Mouse (Mus musculus): ENCODE results near the gene Axdnd1.
"Not testable (repeated sequence)": the region's sequence is repeated elsewhere in the genome, so short reads cannot be mapped to it uniquely, and the experiment has no call there.

Axdnd1 gene

GRCm38 (mm10) chr1:156308595-156308994, 112.4 kb downstream of the Axdnd1 start:
- DNase-seq: no peak

- DNase-seq: peak; percentile 14 to 30
Observed at GRCm38 (mm10) chr1:156302911-156303749, 117.8 kb downstream of the Axdnd1 start, which contains the start of gene Tdrd5. Gene Tdrd5 (minus strand): TSS chr1:156303664.

GRCm38 (mm10) chr1:156290016-156290415, 130.9 kb downstream of the Axdnd1 start:
- no peak for DNase-seq

GRCm38 (mm10) chr1:156289222-156289587, 131.8 kb downstream of the Axdnd1 start:
- not testable (repeated sequence) for DNase-seq

GRCm38 (mm10) chr1:156288556-156289221, 132.3 kb downstream of the Axdnd1 start:
- no peak for DNase-seq

- no peak for DNase-seq
Observed at GRCm38 (mm10) chr1:156285541-156285896, 135.4 kb downstream of the Axdnd1 start.

GRCm38 (mm10) chr1:156284851-156285540, 136.0 kb downstream of the Axdnd1 start:
- no peak for DNase-seq

- DNase-seq: no peak
Observed at GRCm38 (mm10) chr1:156284207-156284606, 136.8 kb downstream of the Axdnd1 start.

GRCm38 (mm10) chr1:156280131-156280530, 140.8 kb downstream of the Axdnd1 start:
- DNase-seq: no peak

GRCm38 (mm10) chr1:156273647-156274046, 147.3 kb downstream of the Axdnd1 start:
- no peak for DNase-seq

Data from cerebellum, postnatal 36 days (tissue).